Mouse (Mus musculus) heart, postnatal 25 days (tissue): Measurements from ENCODE around the gene Dtx2. TPM values are rescaled to one million over a fixed set of nuclear protein-coding genes. Genes with fewer than 3 reads are reported as not detected.

ENCODE experiments used
- DNase-seq: peaks from one replicate; pipeline ENCODE4 v3.0.0; 2022; ENCODE audit warnings: low spot score
- intact Hi-C: fragments of 180-260 bp; cut with DNase I; formaldehyde crosslinking; loops from one replicate; pipeline ENCODE4 v1.15.1; 2025
- total RNA-seq, 2 experiments: library from RNA; stranded (reverse); gene quantifications; 2 replicates each; pipeline ENCODE4 v1.2.3; 2021

Dtx2 gene
- total RNA-seq, 2 experiments from 2014 or later: 7.9 to 8.4 TPM

- no peak for DNase-seq
- intact Hi-C loops: no loop called here
Measured at GRCm38 (mm10) chr5:135971876-135972275, 22.7 kb upstream of the Dtx2 start.

- intact Hi-C loops: no loop called here
- no peak for DNase-seq
Measured at GRCm38 (mm10) chr5:135974365-135974764, 20.2 kb upstream of the Dtx2 start, which contains the start of gene Ssc4d. Gene Ssc4d (minus strand): TSS chr5:135974531.

- intact Hi-C loops: no loop called here
- DNase-seq: no peak
Measured at GRCm38 (mm10) chr5:135975893-135976668, 18.5 kb upstream of the Dtx2 start.

GRCm38 (mm10) chr5:135979381-135979780 lies 15.2 kb upstream of the Dtx2 start:
- intact Hi-C loops: no loop called here
- no peak for DNase-seq

GRCm38 (mm10) chr5:135979904-135980303 lies 14.7 kb upstream of the Dtx2 start, which contains the start of gene Zp3:
Gene Zp3 (plus strand): TSS chr5:135980099.
- DNase-seq: no peak
- intact Hi-C loops: loop anchor here (5.0 kb wide), 3 partner anchors 47 to 207 kb away; no protein-coding TSS in a partner anchor

GRCm38 (mm10) chr5:135982398-135982797 lies 12.2 kb upstream of the Dtx2 start:
- peak; percentile 38 for DNase-seq
- intact Hi-C loops: loop anchor here (2.0 to 5.0 kb wide), 4 partner anchors 45 to 205 kb away; no protein-coding TSS in a partner anchor

- no peak for DNase-seq
- intact Hi-C loops: loop anchor here (5.0 kb wide), 3 partner anchors 43 to 203 kb away; no protein-coding TSS in a partner anchor
Measured at GRCm38 (mm10) chr5:135984546-135985044, 10.0 kb upstream of the Dtx2 start.

- intact Hi-C loops: no loop called here
- DNase-seq: no peak
Measured at GRCm38 (mm10) chr5:135987248-135987647, 7.4 kb upstream of the Dtx2 start.

- intact Hi-C loops: no loop called here
Measured at GRCm38 (mm10) chr5:135990601-135991000, 4.0 kb upstream of the Dtx2 start.

GRCm38 (mm10) chr5:135993381-135993965 lies 1.1 kb upstream of the Dtx2 start:
- no peak for DNase-seq
- intact Hi-C loops: no loop called here

More at GRCm38 (mm10) chr5:135990601-135991000, 4.0 kb upstream of the Dtx2 start:
- DNase-seq: no peak

GRCm38 (mm10) chr5:135994335-135994724 lies 270 bp upstream of the Dtx2 start:
- intact Hi-C loops: no loop called here
- DNase-seq: no peak

GRCm38 (mm10) chr5:135996162-135996561 lies 1.6 kb downstream of the Dtx2 start:
- DNase-seq: no peak
- intact Hi-C loops: no loop called here

GRCm38 (mm10) chr5:136001222-136001621 lies 6.6 kb downstream of the Dtx2 start:
- intact Hi-C loops: no loop called here
- no peak for DNase-seq

- DNase-seq: no peak
- intact Hi-C loops: no loop called here
Measured at GRCm38 (mm10) chr5:136002325-136002724, 7.7 kb downstream of the Dtx2 start.

GRCm38 (mm10) chr5:136002751-136003151 lies 8.2 kb downstream of the Dtx2 start:
- no peak for DNase-seq
- intact Hi-C loops: no loop called here

GRCm38 (mm10) chr5:136004537-136004936 lies 9.9 kb downstream of the Dtx2 start:
- intact Hi-C loops: no loop called here
- no peak for DNase-seq

- intact Hi-C loops: no loop called here
- no peak for DNase-seq
Measured at GRCm38 (mm10) chr5:136007745-136008144, 13.1 kb downstream of the Dtx2 start.

- intact Hi-C loops: no loop called here
- no peak for DNase-seq
Measured at GRCm38 (mm10) chr5:136014877-136015276, 20.3 kb downstream of the Dtx2 start.

- intact Hi-C loops: no loop called here
- no peak for DNase-seq
Measured at GRCm38 (mm10) chr5:136015586-136015985, 21.0 kb downstream of the Dtx2 start.

- intact Hi-C loops: no loop called here
- no peak for DNase-seq
Measured at GRCm38 (mm10) chr5:136016014-136016876, 21.6 kb downstream of the Dtx2 start.
